Mouse (Mus musculus) mature B cell (primary cell): ENCODE measurements around the gene Cyp2u1.

Experiments used
- in situ Hi-C: fragments of 300-500 bp; cut with MboI; formaldehyde crosslinking; loops from 2 replicates; pipeline ENCODE4 v1.14.3; 2019

Cyp2u1 gene

GRCm38 (mm10) chr3:131255399-131255981 lies 47.5 kb downstream of the Cyp2u1 start:
- in situ Hi-C loops: no loop called here

- in situ Hi-C loops: no loop called here
These were observed 48.0 kb downstream of the Cyp2u1 start for GRCm38 (mm10) chr3:131254991-131255390.

- in situ Hi-C loops: no loop called here
These were observed 51.4 kb downstream of the Cyp2u1 start for GRCm38 (mm10) chr3:131251601-131252000.

DNA sequence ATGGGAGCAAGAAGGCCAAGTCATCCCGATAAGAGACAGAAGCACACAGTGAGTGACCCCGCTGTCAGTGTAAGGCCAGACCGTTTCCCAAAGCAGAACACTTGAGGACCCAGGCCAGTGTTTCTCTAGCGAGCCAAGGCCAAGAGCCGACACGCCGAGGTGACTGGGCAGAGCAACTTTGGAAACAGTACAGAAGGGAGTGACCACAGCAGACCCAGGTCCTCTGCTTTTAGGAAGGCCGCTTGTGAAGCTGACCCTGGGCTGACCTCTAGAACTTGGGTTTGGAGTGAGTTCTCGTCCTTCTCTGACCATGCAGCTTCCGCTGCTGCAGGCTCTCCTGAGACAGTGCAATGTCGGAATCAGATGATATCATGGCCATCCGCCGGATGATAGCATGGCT lies 52.0 kb downstream of the Cyp2u1 start:
- in situ Hi-C loops: no loop called here

GRCm38 (mm10) chr3:131250283-131250682 lies 52.7 kb downstream of the Cyp2u1 start:
- in situ Hi-C loops: no loop called here

DNA sequence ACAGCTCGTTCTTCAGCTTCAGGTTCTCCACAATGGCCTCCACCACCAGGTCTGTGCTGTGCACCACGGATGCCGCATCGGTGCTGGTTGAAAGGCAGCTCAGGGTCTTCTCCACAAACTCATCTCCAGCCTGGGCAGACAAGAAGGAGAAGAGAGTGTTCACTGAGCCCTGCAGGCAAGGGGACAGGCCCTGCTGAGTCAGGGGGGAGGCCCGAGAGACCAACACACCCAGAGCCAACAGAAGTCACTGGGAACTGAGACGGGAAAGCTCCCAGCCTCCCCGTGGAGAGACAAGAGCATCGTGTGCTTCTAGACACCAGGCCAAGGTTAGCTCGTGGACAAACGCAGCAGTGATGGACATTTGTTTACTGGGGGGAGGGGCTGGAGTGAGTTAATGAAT lies 54.6 kb downstream of the Cyp2u1 start:
- in situ Hi-C loops: loop anchor here (10.0 kb wide), 1 partner anchor 494 kb away; no protein-coding TSS in a partner anchor

DNA sequence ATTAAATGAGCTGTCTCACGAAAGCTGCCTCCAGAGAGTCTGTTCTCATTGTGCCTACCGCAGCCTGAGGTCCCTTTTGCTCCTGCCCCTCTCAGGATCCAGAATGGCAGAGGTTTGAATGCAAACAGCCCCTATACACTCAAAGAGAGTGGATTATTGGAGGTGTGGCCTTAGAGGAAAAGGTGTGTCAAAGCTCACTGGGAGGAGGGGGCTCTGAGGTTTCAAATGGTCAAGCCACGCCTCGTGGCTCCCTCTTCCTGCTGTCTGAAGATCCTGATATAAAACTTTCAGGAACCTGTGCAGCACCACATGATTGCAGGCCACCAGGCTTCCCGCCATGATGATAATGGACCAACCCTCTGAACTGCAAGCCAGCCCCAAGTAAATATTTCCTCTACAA lies 55.2 kb downstream of the Cyp2u1 start:
- in situ Hi-C loops: loop anchor here (10.0 kb wide), 1 partner anchor 493 kb away; no protein-coding TSS in a partner anchor

DNA sequence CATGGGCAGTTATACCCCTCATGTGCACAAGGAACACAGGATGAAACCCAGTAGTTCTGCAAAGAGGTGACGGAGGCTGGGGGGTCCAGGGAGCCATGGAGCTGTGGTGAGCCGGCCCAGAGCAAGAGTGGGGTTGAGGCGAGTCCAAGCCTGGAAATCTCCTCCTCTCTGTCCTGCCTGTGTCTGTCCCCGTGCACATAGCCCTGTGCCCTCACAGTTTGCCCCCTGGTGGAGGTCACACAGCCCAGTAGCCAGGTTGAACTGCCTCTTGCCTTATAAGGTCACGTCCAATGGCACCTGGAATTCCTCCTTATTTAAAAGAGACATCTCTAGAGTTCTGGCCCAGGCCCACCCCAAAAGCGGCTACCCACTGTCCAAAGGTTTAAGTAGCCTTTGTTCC lies 55.6 kb downstream of the Cyp2u1 start:
- in situ Hi-C loops: loop anchor here (10.0 kb wide), 1 partner anchor 493 kb away; no protein-coding TSS in a partner anchor

GRCm38 (mm10) chr3:131246579-131247046 lies 56.4 kb downstream of the Cyp2u1 start:
- in situ Hi-C loops: loop anchor here (10.0 kb wide), 1 partner anchor 492 kb away; no protein-coding TSS in a partner anchor

DNA sequence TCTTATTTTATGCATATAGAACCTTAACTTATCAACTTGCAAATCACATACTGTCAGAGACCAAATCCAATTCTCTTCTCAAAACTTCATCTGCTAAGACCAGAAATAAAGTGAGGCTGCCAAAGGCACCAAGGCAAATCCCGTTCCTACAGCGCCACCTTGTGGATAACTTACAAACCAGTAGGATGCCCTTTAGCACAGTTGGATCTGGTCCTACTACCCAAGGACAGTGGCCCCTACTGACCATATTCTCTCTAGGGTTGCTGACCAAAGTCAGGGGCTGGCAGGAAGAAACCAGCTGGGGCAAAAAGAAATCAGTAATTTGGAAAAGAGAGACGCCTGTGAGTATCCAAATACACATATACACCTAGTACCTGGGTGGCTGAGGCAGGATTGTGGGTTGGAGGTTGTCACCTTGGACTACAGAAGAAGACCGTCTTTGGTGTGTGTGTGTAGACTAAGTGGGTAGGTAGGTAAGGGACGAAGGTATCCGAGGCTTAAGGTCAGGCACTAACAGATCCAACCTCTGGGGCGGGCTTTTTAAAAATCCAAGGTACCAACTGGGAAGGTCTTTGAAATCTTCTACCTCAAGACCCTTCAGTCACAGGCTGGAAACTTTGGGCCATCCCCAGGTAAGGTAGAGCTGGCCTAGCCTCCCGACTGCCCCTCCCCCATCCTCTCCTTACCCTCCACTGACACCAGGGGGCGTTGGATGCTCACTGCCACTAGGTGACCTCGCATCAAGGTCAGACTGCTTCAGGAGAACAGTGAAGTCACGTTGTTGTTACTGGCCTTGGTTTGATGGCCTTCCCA lies 57.1 kb downstream of the Cyp2u1 start:
- in situ Hi-C loops: loop anchor here (10.0 kb wide), 1 partner anchor 491 kb away; no protein-coding TSS in a partner anchor
